Mouse (Mus musculus) left cerebral cortex, postnatal 4 days (tissue): ENCODE results near the gene Rad54l. TPM values are rescaled to one million over a fixed set of nuclear protein-coding genes. Genes with fewer than 3 reads are reported as not detected.

Experiments
- DNase-seq: peaks from one replicate; pipeline ENCODE4 v3.0.0-alpha.2; 2022
- intact Hi-C: fragments of 180-260 bp; cut with DNase I; formaldehyde crosslinking; loops from one replicate; pipeline ENCODE4 v1.15.1; 2025
- total RNA-seq, 2 experiments: library from RNA; stranded (reverse); gene quantifications; 2 replicates each; pipeline ENCODE4 v1.2.3; 2021

Gene Rad54l
- total RNA-seq: 1 to 10 TPM; 2.4 to 3.2 TPM

- intact Hi-C loops: no loop called here
- peak; percentile 92 for DNase-seq
These were observed at the start of gene Rad54l, which contains the start of gene Pomgnt1 for GRCm38 (mm10) chr4:116123602-116124519. Gene Rad54l, minus strand, starts transcription at chr4:116123690. Gene Pomgnt1, plus strand, starts transcription at chr4:116123840.

GRCm38 (mm10) chr4:116173072-116173471 is 49.6 kb upstream of the Rad54l start, which contains the start of the genes 1700042G07Rik and Gm49337:
Gene 1700042G07Rik, plus strand, starts transcription at chr4:116173372.
Gene Gm49337, plus strand, starts transcription at chr4:116173384.
- intact Hi-C loops: loop anchor here (10.0 kb wide), 1 partner anchor 112 kb away; no protein-coding TSS in a partner anchor
- no peak for DNase-seq

DNA sequence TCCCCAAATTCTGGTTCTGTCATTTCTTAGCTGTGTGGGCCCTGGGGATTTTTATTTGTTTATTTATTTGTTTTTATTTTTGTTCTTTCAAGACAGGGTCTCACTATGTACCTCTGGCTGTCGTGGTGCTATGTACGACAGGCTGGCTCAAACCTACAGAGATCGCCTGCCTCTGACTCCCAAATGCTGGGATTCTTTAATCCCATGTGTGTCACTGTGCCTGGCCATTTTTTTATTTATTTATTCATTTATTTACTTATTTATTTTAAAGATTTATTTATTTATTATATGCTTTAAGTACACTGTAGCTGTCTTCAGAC is 45.8 kb upstream of the Rad54l start:
- no peak for DNase-seq
- intact Hi-C loops: no loop called here

- intact Hi-C loops: no loop called here
- peak; percentile 85 for DNase-seq
These were observed 45.3 kb upstream of the Rad54l start for GRCm38 (mm10) chr4:116168617-116169352.

DNA sequence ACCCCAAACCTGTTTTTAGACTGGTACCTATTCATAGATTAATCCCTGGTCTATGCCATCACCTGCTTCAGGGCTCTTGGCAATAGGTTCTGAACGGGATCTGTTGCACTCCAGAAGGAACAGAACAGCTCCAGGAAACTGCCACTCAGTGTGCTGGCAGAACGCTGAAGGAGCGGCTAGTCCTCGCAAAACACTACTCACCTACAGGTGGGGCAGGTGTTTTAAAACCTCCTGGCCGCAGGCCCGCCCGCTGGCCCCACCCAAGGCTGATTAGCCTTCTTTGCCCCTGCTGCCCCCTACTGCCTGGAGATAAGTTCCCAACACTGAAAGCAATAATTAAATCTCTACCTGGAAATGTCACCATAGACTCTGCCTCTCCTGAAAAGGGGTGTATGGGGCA is 43.9 kb upstream of the Rad54l start, which contains the start of gene Tspan1:
Gene Tspan1 (minus strand): TSS at position 198 of the 400 bp plus-strand sequence.
- intact Hi-C loops: no loop called here

DNA sequence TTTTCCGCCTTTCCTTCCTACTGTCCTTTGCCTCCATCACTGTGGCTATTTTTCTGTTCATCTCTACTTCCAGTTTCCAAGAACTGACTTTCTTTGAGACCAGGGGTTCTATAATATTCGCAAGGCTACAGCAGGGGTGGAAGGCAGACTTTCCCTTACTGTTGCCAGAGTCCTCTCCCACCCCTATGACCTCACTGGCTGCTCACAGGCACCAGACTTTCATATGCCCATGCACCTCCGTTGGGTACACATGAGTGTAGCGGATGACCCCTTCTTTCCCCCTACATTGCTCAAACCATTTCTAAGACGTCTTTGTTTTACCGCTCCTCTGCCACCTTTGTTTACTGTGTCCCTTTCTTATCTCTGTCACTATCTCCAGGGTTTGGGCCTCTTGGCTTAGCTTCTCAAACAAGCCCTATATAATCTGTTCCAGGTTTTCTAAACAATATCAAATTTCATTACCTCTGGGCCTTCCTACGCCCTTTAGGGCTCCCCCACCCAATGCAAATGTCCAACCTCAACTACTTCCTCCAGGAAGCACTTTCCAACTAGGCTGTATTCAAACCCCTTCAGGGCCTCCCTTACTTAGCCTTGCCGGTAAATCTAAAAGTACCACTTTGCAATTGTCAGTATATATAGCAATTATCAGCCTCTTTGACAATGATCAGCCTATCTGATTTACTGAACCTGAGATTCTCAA is 42.4 kb upstream of the Rad54l start:
- intact Hi-C loops: no loop called here
- DNase-seq: no peak

More for the DNA sequence above, 43.9 kb upstream of the Rad54l start, which contains the start of gene Tspan1:
- no peak for DNase-seq

DNA sequence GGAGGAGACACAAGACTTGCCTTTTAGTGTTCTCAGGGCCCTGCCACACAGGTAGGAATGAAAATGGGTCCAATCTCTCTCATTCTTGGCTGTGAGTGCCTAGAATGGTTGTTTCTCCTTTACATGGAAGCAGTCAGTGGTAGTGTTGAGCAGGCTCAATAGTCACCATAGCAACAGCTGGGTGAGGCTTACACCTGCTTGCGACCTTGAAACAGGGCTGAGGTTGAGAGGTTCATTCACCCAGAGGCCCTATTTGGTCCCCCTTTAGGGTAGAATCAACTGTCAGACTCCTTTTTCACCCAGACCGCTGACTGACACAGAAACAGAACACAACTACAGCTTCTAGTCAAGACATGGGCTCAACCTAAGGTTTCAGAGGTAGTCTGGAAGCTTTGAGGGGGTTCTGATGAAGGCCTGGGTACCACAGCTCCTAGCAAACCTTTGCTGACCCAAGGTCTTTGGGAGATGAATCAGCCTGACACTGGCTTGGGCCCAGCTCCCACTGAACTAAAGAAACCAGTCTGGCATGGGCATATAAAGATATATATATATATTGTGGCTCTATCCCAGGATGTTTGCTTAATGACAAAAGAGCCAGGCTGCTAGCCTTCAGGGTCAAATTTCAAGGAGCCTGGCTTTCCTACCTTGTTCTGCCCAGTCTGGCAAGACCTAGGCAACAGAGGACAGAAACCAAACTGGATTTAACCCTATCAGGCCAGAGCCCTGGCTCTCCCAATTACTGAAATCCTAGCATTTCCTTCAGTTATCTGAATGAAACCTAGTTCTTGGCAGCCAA is 41.5 kb upstream of the Rad54l start:
- intact Hi-C loops: no loop called here
- DNase-seq: no peak

GRCm38 (mm10) chr4:116162142-116162541 is 38.7 kb upstream of the Rad54l start:
- DNase-seq: no peak
- intact Hi-C loops: no loop called here

DNA sequence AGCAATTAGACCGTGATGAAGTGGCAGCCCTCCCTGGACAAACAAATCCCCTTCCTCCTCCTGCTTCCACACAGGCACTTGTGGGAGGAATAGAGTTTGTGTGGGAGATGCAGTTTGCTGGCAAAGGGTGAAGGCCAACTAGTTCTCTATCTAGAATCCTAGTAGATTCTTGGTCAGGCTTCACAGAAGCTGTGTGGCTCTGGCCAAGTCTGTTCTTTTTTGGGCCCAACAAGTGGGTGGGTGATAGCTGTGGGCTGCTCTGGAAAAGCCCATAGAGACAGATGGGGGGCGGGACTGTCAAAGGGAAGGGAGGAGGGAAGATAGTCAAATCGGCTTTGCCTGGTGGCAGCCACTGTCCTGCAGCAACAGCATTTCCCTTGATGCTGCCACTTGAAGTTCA is 37.3 kb upstream of the Rad54l start:
- intact Hi-C loops: no loop called here
- no peak for DNase-seq

- DNase-seq: peak; percentile 50
- intact Hi-C loops: no loop called here
These were observed 36.4 kb upstream of the Rad54l start for GRCm38 (mm10) chr4:116159912-116160311.

GRCm38 (mm10) chr4:116157882-116158281 is 34.4 kb upstream of the Rad54l start:
- intact Hi-C loops: no loop called here
- no peak for DNase-seq

- intact Hi-C loops: no loop called here
These were observed 29.2 kb upstream of the Rad54l start for GRCm38 (mm10) chr4:116152702-116153101.

GRCm38 (mm10) chr4:116151238-116151637 is 27.7 kb upstream of the Rad54l start, which contains the start of gene Lurap1:
Gene Lurap1, minus strand, starts transcription at chr4:116151338.
- intact Hi-C loops: no loop called here
- DNase-seq: no peak

More at GRCm38 (mm10) chr4:116152702-116153101, 29.2 kb upstream of the Rad54l start:
- no peak for DNase-seq

DNA sequence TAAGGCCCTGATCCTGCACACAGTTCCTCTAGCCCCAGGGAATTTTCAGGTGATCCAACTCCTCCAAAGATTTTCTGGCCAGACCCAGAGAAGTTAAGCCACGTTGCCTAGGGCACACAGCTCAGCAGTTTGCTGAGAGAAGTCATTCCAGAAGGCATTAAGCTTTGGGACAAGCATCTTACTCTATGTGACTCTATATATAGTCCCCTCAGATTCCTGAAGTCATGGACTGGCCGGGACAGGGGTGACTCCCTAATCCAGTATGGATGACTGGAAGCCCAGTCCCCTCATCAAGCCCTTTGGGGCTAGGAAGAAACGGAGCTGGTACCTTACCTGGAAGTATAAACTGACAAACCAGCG is 27.4 kb upstream of the Rad54l start:
- intact Hi-C loops: no loop called here
- DNase-seq: no peak

DNA sequence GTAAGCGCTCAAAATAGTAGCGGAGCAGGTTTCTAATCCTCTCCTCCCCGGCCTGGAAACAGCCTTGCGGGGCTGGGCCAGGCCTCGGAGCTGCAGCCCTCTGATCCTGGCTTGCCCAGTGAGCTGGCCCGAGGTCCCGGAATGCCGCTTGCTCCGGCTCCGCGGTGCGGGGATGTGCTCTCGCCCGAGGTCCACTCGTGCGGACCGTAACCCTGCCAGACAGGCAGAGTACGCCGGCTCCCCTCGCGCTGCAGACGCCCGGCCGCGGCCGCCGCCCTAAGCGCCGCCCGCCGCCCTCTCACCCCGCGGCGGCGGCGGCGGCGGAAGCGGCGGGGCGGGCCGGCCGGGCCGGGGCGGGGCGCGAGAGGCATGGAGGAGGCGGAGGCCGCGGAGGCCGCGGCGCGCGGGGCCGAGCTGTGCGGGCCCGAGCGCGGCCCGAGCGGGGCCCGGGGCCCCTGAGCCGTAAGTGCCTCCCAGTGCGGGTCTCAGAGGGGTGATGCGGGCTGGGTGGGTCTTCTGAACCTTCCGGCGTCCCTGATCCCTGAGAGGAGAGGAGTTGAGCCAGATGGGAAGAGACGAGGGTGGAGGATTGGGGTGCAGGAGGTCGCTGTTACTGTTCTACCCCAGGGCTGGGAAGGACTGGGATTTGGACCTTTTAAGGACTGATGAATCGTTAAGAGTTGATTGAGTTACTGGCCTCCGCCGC is 26.8 kb upstream of the Rad54l start:
- intact Hi-C loops: no loop called here
- peak; percentile 64 for DNase-seq

DNA sequence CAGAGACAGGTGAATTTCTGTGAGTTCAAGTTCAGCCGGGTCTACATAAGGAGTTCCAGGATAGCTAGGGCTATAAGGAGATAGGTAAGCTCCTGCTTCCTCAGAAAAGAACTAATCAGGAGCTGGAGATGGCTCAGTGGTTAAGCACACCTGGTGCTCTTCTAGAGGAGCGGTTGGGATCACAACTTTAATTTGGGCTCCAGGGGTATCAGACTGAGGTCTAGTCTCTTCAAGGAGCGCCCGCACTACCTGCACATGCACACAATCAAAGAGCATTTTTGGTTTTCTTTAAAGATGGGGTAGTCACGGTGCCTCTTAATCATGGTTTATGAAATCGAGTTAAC is 26.3 kb upstream of the Rad54l start:
- intact Hi-C loops: loop anchor here (10.0 kb wide), 1 partner anchor 845 kb away; the partner anchor contains the start of genes Hectd3 and Urod
- no peak for DNase-seq

GRCm38 (mm10) chr4:116143891-116144717 is 20.6 kb upstream of the Rad54l start:
- DNase-seq: peak; percentile 55
- intact Hi-C loops: loop anchor here (10.0 kb wide), 1 partner anchor 851 kb away; the partner anchor contains the start of genes Hectd3 and Urod

DNA sequence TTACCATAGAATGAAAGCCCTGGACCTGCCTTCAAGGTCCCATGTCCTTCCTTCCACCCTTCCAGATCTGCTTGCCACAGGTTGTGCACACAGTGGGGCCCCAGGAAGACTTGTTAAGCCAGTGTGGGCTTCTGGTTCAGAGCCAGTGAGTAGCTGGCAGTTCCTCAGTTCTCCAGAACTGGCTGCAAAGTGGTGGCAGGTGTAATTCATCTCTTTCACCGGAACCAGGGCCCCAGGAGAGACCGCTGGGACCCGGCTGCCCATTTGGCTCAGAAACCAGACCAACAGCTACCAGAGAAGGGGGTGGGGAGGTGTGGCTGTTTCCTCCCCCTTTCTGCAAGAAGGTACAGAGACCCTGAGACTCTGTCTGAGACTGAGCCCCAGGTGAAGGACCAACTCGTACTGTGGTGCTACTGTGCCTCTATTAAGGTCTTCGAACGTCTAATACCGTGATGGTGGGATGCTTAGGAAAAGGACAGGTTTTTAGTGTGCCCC is 19.9 kb upstream of the Rad54l start:
- intact Hi-C loops: loop anchor here (10.0 kb wide), 1 partner anchor 851 kb away; the partner anchor contains the start of genes Hectd3 and Urod
- peak; percentile 83 for DNase-seq
